Mouse (Mus musculus) MEL (cell line): ENCODE measurements around the gene Rec8. TPM values are rescaled to one million over a fixed set of nuclear protein-coding genes. Genes with fewer than 3 reads are reported as not detected.
A peak's percentile ranks its signal among the peaks of the same experiment; 100 is the strongest.

Experiments
- DNase-seq: peaks from one replicate; pipeline ENCODE4 v3.0.0; 2011; ENCODE audit warnings: low read depth, low spot score
- H3K27ac ChIP-seq: 2 replicates; pipeline ENCODE4 v1.5.1; 2012; ENCODE audit warnings: low read depth, mild to moderate bottlenecking, control low read depth, low read length, moderate library complexity; ENCODE audit not compliant: control insufficient read depth
- H3K27me3 ChIP-seq, 2 experiments: fragments of 150-350 bp in 1 of 2; sonication (generic) in 1 of 2; 2 replicates each; pipeline ENCODE4 v1.6.1; 2012; ENCODE audit warnings: low read length in 2 of 2, mild to moderate bottlenecking in 2 of 2, improper control_type of control experiment in 1 of 2, moderate library complexity in 1 of 2; ENCODE audit not compliant: insufficient read depth in 2 of 2, control insufficient read depth in 1 of 2
- H3K36me3 ChIP-seq, 2 experiments: 2 replicates each; pipeline ENCODE4 v1.6.1; 2012 to 2014; ENCODE audit warnings: low read length in 2 of 2, improper control_type of control experiment in 1 of 2, inconsistent platforms in 1 of 2, mild to moderate bottlenecking in 1 of 2; ENCODE audit not compliant: insufficient read depth in 2 of 2, control insufficient read depth in 1 of 2
- H3K4me1 ChIP-seq, 2 experiments: fragments of 150-350 bp in 1 of 2; sonication (generic) in 1 of 2; 2 replicates each; pipeline ENCODE4 v1.6.1; 2012; ENCODE audit warnings: low read length in 2 of 2, improper control_type of control experiment in 1 of 2, mild to moderate bottlenecking in 1 of 2; ENCODE audit not compliant: insufficient read depth in 2 of 2, control insufficient read depth in 1 of 2
- H3K4me3 ChIP-seq, 2 experiments: fragments of 150-350 bp in 1 of 2; sonication (generic) in 1 of 2; 2 replicates each; pipeline ENCODE4 v1.5.1; 2012; ENCODE audit warnings: low read depth in 2 of 2, low read length in 2 of 2, mild to moderate bottlenecking in 2 of 2, moderate library complexity in 2 of 2, control low read depth in 1 of 2, improper control_type of control experiment in 1 of 2; ENCODE audit not compliant: control insufficient read depth in 1 of 2, insufficient read depth in 1 of 2
- H3K79me2 ChIP-seq: 2 replicates; pipeline ENCODE4 v1.6.1; 2012; ENCODE audit warnings: mild to moderate bottlenecking, low read length, moderate library complexity; ENCODE audit not compliant: control insufficient read depth, poor library complexity, insufficient read depth
- H3K9ac ChIP-seq: 2 replicates; pipeline ENCODE4 v1.6.1; 2012; ENCODE audit warnings: low read depth, mild to moderate bottlenecking, control low read depth, low read length, moderate library complexity; ENCODE audit not compliant: control insufficient read depth, poor library complexity, severe bottlenecking
- H3K9me3 ChIP-seq: fragments of 150-350 bp; sonication (generic); replicated peaks from 2 replicates; pipeline ENCODE4 v1.6.1; 2012; ENCODE audit warnings: mild to moderate bottlenecking, low read length, improper control_type of control experiment, moderate library complexity; ENCODE audit not compliant: insufficient read depth
- CHD1 ChIP-seq: IDR thresholded peaks from 2 replicates; pipeline ENCODE4 v1.6.1; 2012; ENCODE audit warnings: low read depth, mild to moderate bottlenecking, inconsistent platforms, low read length, improper control_type of control experiment
- CHD2 ChIP-seq: IDR thresholded peaks from 2 replicates; pipeline ENCODE4 v1.6.1; 2011; ENCODE audit warnings: low read length, improper control_type of control experiment
- CTCF ChIP-seq, 3 experiments: IDR thresholded peaks in 2 of 3; conservative IDR thresholded peaks in 1 of 3; 2 replicates each; pipeline ENCODE4 v1.5.1; 2011 to 2012; ENCODE audit warnings: low read length in 3 of 3, low read depth in 2 of 3, mild to moderate bottlenecking in 2 of 3, improper control_type of control experiment in 1 of 3, inconsistent platforms in 1 of 3, mixed read lengths in 1 of 3, moderate library complexity in 1 of 3; ENCODE audit not compliant: control insufficient read depth in 1 of 3, insufficient read depth in 1 of 3, poor library complexity in 1 of 3, severe bottlenecking in 1 of 3
- GATA1 ChIP-seq: IDR thresholded peaks from 2 replicates; pipeline ENCODE4 v1.6.1; 2011; ENCODE audit warnings: low read depth, low read length, improper control_type of control experiment
- HCFC1 ChIP-seq: IDR thresholded peaks from 2 replicates; pipeline ENCODE4 v1.6.1; 2012; ENCODE audit warnings: low read depth, mild to moderate bottlenecking, inconsistent platforms, low read length, improper control_type of control experiment, moderate library complexity
- JUND ChIP-seq: IDR thresholded peaks from 2 replicates; pipeline ENCODE4 v1.6.1; 2011; ENCODE audit warnings: low read depth, mild to moderate bottlenecking, improper control_type of control experiment, low read length
- KAT2A ChIP-seq: conservative IDR thresholded peaks from 2 replicates; pipeline ENCODE4 v1.6.1; 2012; ENCODE audit warnings: low read depth, low read length, improper control_type of control experiment, inconsistent platforms
- MXI1 ChIP-seq: IDR thresholded peaks from 2 replicates; pipeline ENCODE4 v1.6.1; 2011; ENCODE audit warnings: mild to moderate bottlenecking, low read depth, low read length, improper control_type of control experiment
- MYB ChIP-seq: IDR thresholded peaks from 2 replicates; pipeline ENCODE4 v1.6.1; 2011; ENCODE audit warnings: mild to moderate bottlenecking, low read depth, low read length, improper control_type of control experiment
- NRF1 ChIP-seq: IDR thresholded peaks from 2 replicates; pipeline ENCODE4 v1.6.1; 2014; ENCODE audit warnings: low read depth, mild to moderate bottlenecking, inconsistent platforms, low read length, improper control_type of control experiment, moderate library complexity; ENCODE audit not compliant: poor library complexity, insufficient read depth, severe bottlenecking
- POLR2A ChIP-seq, 2 experiments: IDR thresholded peaks; 2 replicates each; pipeline ENCODE4 v1.6.1; 2011 to 2012; ENCODE audit warnings: low read length in 2 of 2, mild to moderate bottlenecking in 2 of 2, control low read depth in 1 of 2, improper control_type of control experiment in 1 of 2, low read depth in 1 of 2, moderate library complexity in 1 of 2; ENCODE audit not compliant: control insufficient read depth in 1 of 2, insufficient read depth in 1 of 2, poor library complexity in 1 of 2
- POLR2AphosphoS5 ChIP-seq: IDR thresholded peaks from 2 replicates; pipeline ENCODE4 v1.6.1; 2012; ENCODE audit warnings: low read depth, borderline replicate concordance, mild to moderate bottlenecking, inconsistent platforms, low read length, moderate library complexity, mixed read lengths
- RAD21 ChIP-seq: IDR thresholded peaks from 2 replicates; pipeline ENCODE4 v1.6.1; 2011; ENCODE audit warnings: mild to moderate bottlenecking, low read depth, low read length, improper control_type of control experiment
- RCOR1 ChIP-seq: IDR thresholded peaks from 2 replicates; pipeline ENCODE4 v1.6.1; 2012; ENCODE audit warnings: low read depth, mild to moderate bottlenecking, inconsistent platforms, low read length, improper control_type of control experiment
- SIN3A ChIP-seq: IDR thresholded peaks from 2 replicates; pipeline ENCODE4 v1.6.1; 2012; ENCODE audit warnings: low read length, improper control_type of control experiment, inconsistent platforms
- TAL1 ChIP-seq: IDR thresholded peaks from 2 replicates; pipeline ENCODE4 v1.6.1; 2012; ENCODE audit warnings: mild to moderate bottlenecking, inconsistent platforms, low read length, moderate library complexity, mixed read lengths
- UBTF ChIP-seq: IDR thresholded peaks from 2 replicates; pipeline ENCODE4 v1.6.1; 2012; ENCODE audit warnings: low read depth, mild to moderate bottlenecking, inconsistent platforms, low read length, improper control_type of control experiment, moderate library complexity, borderline replicate concordance; ENCODE audit not compliant: insufficient read depth
- ZNF384 ChIP-seq: IDR thresholded peaks from 2 replicates; pipeline ENCODE4 v1.6.1; 2012; ENCODE audit warnings: low read depth, mild to moderate bottlenecking, inconsistent platforms, low read length, improper control_type of control experiment
- polyA plus RNA-seq, 2 experiments: library from polyadenylated mRNA; stranded (reverse) in 1 of 2; unstranded in 1 of 2; fragments of >175 nt in 1 of 2; fragments of >200 nt in 1 of 2; gene quantifications; 2 replicates each; pipeline versions ENCODE4 v1.2.1 to v1.2.4; 2012; ENCODE audit warnings: low replicate concordance in 2 of 2, low read depth in 1 of 2; ENCODE audit not compliant: insufficient read length in 2 of 2, insufficient read depth in 1 of 2, missing spikeins in 1 of 2
- total RNA-seq: library from RNA; depleted of rRNA; stranded (reverse); fragments of 300-350 nt; gene quantifications from 2 replicates; pipeline ENCODE4 v1.2.3, GENCODE M21; 2012

Rec8 gene
- total and polyA plus RNA-seq, 3 experiments, result 1.5 to 2.5 TPM; not detected in 1

DNA sequence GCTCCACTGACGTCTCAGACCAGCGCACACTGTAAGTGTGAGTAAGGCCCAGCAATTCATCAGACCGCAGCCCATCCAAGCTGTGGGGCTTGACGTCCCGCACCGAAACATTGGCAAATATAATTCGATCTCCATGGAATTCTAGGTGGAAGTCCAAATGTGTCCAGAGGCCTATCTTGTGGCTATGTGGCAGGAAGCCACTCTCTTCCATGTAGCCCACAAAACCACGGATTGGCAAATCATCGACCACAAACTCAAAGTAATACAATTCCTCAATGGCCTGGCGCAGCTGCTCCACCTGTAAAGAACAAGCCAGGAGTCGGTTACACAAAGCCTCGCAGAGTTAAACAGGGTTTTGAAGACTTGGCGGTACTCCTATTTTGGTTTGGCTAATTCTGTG, 23.5 kb downstream of the Rec8 start:
- Histone ChIP-seq H3K9ac (no peak overlapping the region), H3K36me3 (peaks cover 4 to 15% of the 10 kb centered on the region in 2 experiments), H3K79me2 (peaks cover 42% of the 10 kb centered on the region), H3K9me3 (no peaks in the 10 kb centered on the region), H3K27ac (no peak overlapping the region), H3K27me3 (no peaks in the 10 kb centered on the region), H3K4me1 (peaks cover 0 to 14% of the 10 kb centered on the region in 2 experiments; a peak in 2 of 4 replicates), H3K4me3 (no peak overlapping the region)
- TF ChIP-seq CHD2 (no peak), RAD21 (no peak), MYB (no peak), POLR2A (IDR thresholded peaks at IDR 0.05; ENCODE audit: control insufficient read depth in 1 of 2, insufficient read depth in 1 of 2, low read depth in 1 of 2, low read length in 2 of 2, poor library complexity in 1 of 2) (no peak), SIN3A (no peak), RCOR1 (no peak), CTCF (IDR thresholded peaks at IDR 0.05 in 2 of 3, conservative IDR thresholded peaks at IDR 0.05 in 1 of 3; ENCODE audit: control insufficient read depth in 1 of 3, insufficient read depth in 1 of 3, low read depth in 2 of 3, low read length in 3 of 3, poor library complexity in 1 of 3, severe bottlenecking in 1 of 3) (no peak), NRF1 (no peak), UBTF (no peak), GATA1 (no peak), CHD1 (no peak), ZNF384 (no peak), MXI1 (no peak)
- no peak for DNase-seq

GRCm38 (mm10) chr14:55642679-55643059, 24.8 kb downstream of the Rec8 start:
- H3K27me3 ChIP-seq, result no peaks in the 10 kb centered on the region
- peak overlapping the region; percentile 86 for H3K27ac ChIP-seq
- H3K4me1 ChIP-seq, result peaks cover 0 to 14% of the 10 kb centered on the region in 2 experiments; a peak in 2 of 4 replicates
- H3K79me2 ChIP-seq, result peaks cover 42% of the 10 kb centered on the region
- peaks cover 3 to 15% of the 10 kb centered on the region in 2 experiments; a peak in 3 of 4 replicates for H3K36me3 ChIP-seq
- TF ChIP-seq CTCF (IDR thresholded peaks at IDR 0.05 in 2 of 3, conservative IDR thresholded peaks at IDR 0.05 in 1 of 3; ENCODE audit: control insufficient read depth in 1 of 3, insufficient read depth in 1 of 3, low read depth in 2 of 3, low read length in 3 of 3, poor library complexity in 1 of 3, severe bottlenecking in 1 of 3) (no peak), HCFC1 (no peak), POLR2AphosphoS5 (no peak), JUND (no peak), TAL1 (no peak), POLR2A (IDR thresholded peaks at IDR 0.05; ENCODE audit: control insufficient read depth in 1 of 2, insufficient read depth in 1 of 2, low read depth in 1 of 2, low read length in 2 of 2, poor library complexity in 1 of 2) (no peak), MXI1 (no peak), KAT2A (no peak)
- H3K4me3 ChIP-seq, result peak overlapping the region; percentile 76 to 83
- H3K9me3 ChIP-seq, result no peaks in the 10 kb centered on the region
- no peak for DNase-seq
- peak overlapping the region; percentile 87 for H3K9ac ChIP-seq
